9 mouse cellular contexts compared by ENCODE assay signal in genomic region chr1:136259893-136260634, GRCm38 (mm10). TPM values are rescaled to one million over a fixed set of nuclear protein-coding genes. Genes with fewer than 3 reads are reported as not detected.
DNase-seq lines count a peak whose midpoint lies in the region; ATAC-seq lines count a peak whose summit lies in the region.
"Had no signal": no experiment of that assay in that cellular context is flagged by ENCODE, and none has a peak within 500 bp of the region (broad histone marks: within the 10 kb centered on the region; RNA-seq: fewer than 3 reads in every experiment).

No protein-coding gene starts in this region.

- peaks cover 49% of the 10 kb centered on the region for H3K27me3 ChIP-seq in hindbrain, embryonic 14.5 days (ENCODE audit: control insufficient read depth, insufficient read depth, low read length)

- peaks cover 17% of the 10 kb centered on the region for H3K4me1 ChIP-seq in hindbrain, embryonic 14.5 days (replicated peaks; ENCODE audit: control insufficient read depth, insufficient read depth, low read length)

- DNase-seq in adrenal gland, adult (ENCODE audit: inconsistent age in 2 of 2, low spot score in 1 of 2): peak; percentile 37 to 77
- peak; percentile 90 to 94 for DNase-seq in cerebellum, postnatal 25 days
- DNase-seq in gastrocnemius, adult 18-20 months (ENCODE audit: low spot score): peak; percentile 62
- DNase-seq in hindbrain, embryonic 14.5 days (ENCODE audit: low spot score): peak; percentile 84
- peak; percentile 65 to 83 for DNase-seq in left cerebral cortex, adult 18-20 months (ENCODE audit: low spot score in 2 of 2)
- peak; percentile 54 to 74 for DNase-seq in lung, postnatal 4 days
- DNase-seq in right cerebral cortex, postnatal 25 days: peak; percentile 84

- peak overlapping the region; percentile 38; the same call in 1 of the 2 replicates for H3K27ac ChIP-seq in hindbrain, embryonic 14.5 days

- H3K4me3 ChIP-seq in hindbrain, embryonic 14.5 days (replicated peaks; ENCODE audit: low read length): peak overlapping the region; percentile 57

- under 1% methylated on average over 89 of the region's 95 CpGs for WGBS in hindbrain, embryonic 14.5 days

- ATAC-seq in hindbrain, embryonic 14.5 days (ENCODE audit: low FRiP score): peak; percentile 88
- ATAC-seq in activated CD4-positive, CD25-positive, alpha-beta regulatory T cell, adult 4 months: no peak

- H3K9me3 ChIP-seq in hindbrain, embryonic 14.5 days (ENCODE audit: control insufficient read depth, low read length): no peaks in the 10 kb centered on the region

- H3K4me2 ChIP-seq in hindbrain, embryonic 14.5 days (replicated peaks): peak overlapping the region; percentile 93

- H3K36me3 ChIP-seq in hindbrain, embryonic 14.5 days (replicated peaks; ENCODE audit: control insufficient read depth, insufficient read depth): no peaks in the 10 kb centered on the region

- H3K9ac ChIP-seq in hindbrain, embryonic 14.5 days: peak overlapping the region; percentile 77

RNA-seq across cellular contexts. Expression of gene Gpr25, which starts 0.6 kb away (rescaled TPM):
- total RNA-seq in gastrocnemius, adult 18-20 months (2021): not detected
- polyA plus RNA-seq in hindbrain, embryonic 14.5 days (2014; fragmentation: Nextera tagmentation; extraction: Ambion mirVana): 1.2 and 2.3 TPM in 2 replicates
- 1 to 10 TPM; 3.8 to 4.2 TPM for total RNA-seq in left cerebral cortex, adult 18-20 months (2021)
- polyA plus RNA-seq in activated CD4-positive, CD25-positive, alpha-beta regulatory T cell, adult 4 months (2017; shearing (Covaris generic)): not detected
- total RNA-seq: common myeloid progenitor, adult 5-6 weeks had no signal

RNA-seq across cellular contexts. Expression of gene Inava, which starts 26.0 kb away (rescaled TPM):
- not detected for total RNA-seq in gastrocnemius, adult 18-20 months (2021)
- 2.6 and 2.8 TPM in 2 replicates for polyA plus RNA-seq in hindbrain, embryonic 14.5 days (2014; fragmentation: Nextera tagmentation; extraction: Ambion mirVana)
- total RNA-seq in left cerebral cortex, adult 18-20 months (2021): 1 to 10 TPM; 1.6 to 2.3 TPM
- not detected for polyA plus RNA-seq in activated CD4-positive, CD25-positive, alpha-beta regulatory T cell, adult 4 months (2017; shearing (Covaris generic))
- total RNA-seq: common myeloid progenitor, adult 5-6 weeks had no signal

RNA-seq across cellular contexts. Expression of gene Mroh3, which starts 47.4 kb away (rescaled TPM):
- total RNA-seq in gastrocnemius, adult 18-20 months (2021): not detected
- polyA plus RNA-seq in hindbrain, embryonic 14.5 days (2014; fragmentation: Nextera tagmentation; extraction: Ambion mirVana): not detected in 2 replicates
- total RNA-seq in left cerebral cortex, adult 18-20 months (2021): 1 to 10 TPM in 1 of 2 experiments, under 1 TPM in 1; 0.42 to 1.1 TPM
- polyA plus RNA-seq in activated CD4-positive, CD25-positive, alpha-beta regulatory T cell, adult 4 months (2017; shearing (Covaris generic)): not detected
- total RNA-seq: common myeloid progenitor, adult 5-6 weeks had no signal

Comparison
In these comparisons a context has a peak if more than half of its experiments do, and no peak if none do; other contexts are left out.
1. RNA of gene Gpr25, which starts 0.6 kb away (total RNA-seq): 3.8 to 4.2 TPM in left cerebral cortex, adult 18-20 months; not detected in gastrocnemius, adult 18-20 months; every median in the first group is over 4 times any median in the second.
2. Peak in every context shown above with its lines, with median percentiles within 50 percentile points of each other: DNase-seq.